Mouse (Mus musculus) liver, embryonic 16.5 days (tissue): Measurements from ENCODE around the gene Gm37240. TPM values are rescaled to one million over a fixed set of nuclear protein-coding genes. Genes with fewer than 3 reads are reported as not detected.

Source experiments
- ATAC-seq: fragments of 200-750 bp; cut with Nextera tagmentation; 2 replicates; pipeline ENCODE4 v1.8.0; 2017; ENCODE audit warnings: low read depth, mild to moderate bottlenecking, moderate number of reproducible peaks, moderate library complexity
- H3K27ac ChIP-seq: fragments of 300-500 bp; sonication (generic); 2 replicates; pipeline ENCODE4 v1.5.1; 2014; ENCODE audit warnings: mild to moderate bottlenecking, low read length
- H3K27me3 ChIP-seq: fragments of 300-500 bp; sonication (generic); 2 replicates; pipeline ENCODE4 v1.6.1; 2014; ENCODE audit warnings: low read depth, low read length, mixed read lengths; ENCODE audit not compliant: control insufficient read depth, insufficient read depth
- H3K36me3 ChIP-seq: fragments of 300-500 bp; sonication (generic); 2 replicates; pipeline ENCODE4 v1.6.1; 2014; ENCODE audit warnings: mild to moderate bottlenecking; ENCODE audit not compliant: control insufficient read depth, insufficient read depth
- H3K4me1 ChIP-seq: fragments of 300-500 bp; sonication (generic); 2 replicates; pipeline ENCODE4 v1.6.1; 2014; ENCODE audit warnings: low read depth, low read length, mixed read lengths; ENCODE audit not compliant: control insufficient read depth
- H3K4me2 ChIP-seq: fragments of 300-500 bp; sonication (generic); 2 replicates; pipeline ENCODE4 v1.6.1; 2014; ENCODE audit warnings: low read depth, low read length, mixed read lengths
- H3K4me3 ChIP-seq: fragments of 300-500 bp; sonication (generic); 2 replicates; pipeline ENCODE4 v1.5.1; 2014; ENCODE audit warnings: low read depth, mild to moderate bottlenecking, low read length
- H3K9ac ChIP-seq: fragments of 300-500 bp; sonication (generic); 2 replicates; pipeline ENCODE4 v1.6.1; 2014; ENCODE audit warnings: low read depth, low read length
- H3K9me3 ChIP-seq: fragments of 300-500 bp; sonication (generic); replicated peaks from 2 replicates; pipeline ENCODE4 v1.6.1; 2016; ENCODE audit warnings: low read length; ENCODE audit not compliant: control insufficient read depth
- WGBS: fragments of 180-500 bp; shearing (Covaris S2); extraction: QIAGEN DNeasy Blood & Tissue Kit; methylation state at CpG from one replicate; pipeline ENCODE4 v1.1.7; 2014; ENCODE audit not compliant: insufficient replicate concordance; 5-methylcytosine and 5-hydroxymethylcytosine counted together
- polyA plus RNA-seq: library from polyadenylated mRNA; unstranded; fragments of >200 nt; fragmentation: Nextera tagmentation; extraction: Ambion mirVana; gene quantifications from 2 replicates; pipeline ENCODE4 v1.2.1, GENCODE M21; 2015

Gene Gm37240
- polyA plus RNA-seq, 1 experiment from 2014 or later: 0.65 TPM

GRCm38 (mm10) chr3:85858140-85859135, 28.9 kb downstream of the Gm37240 start:
- peaks cover 4% of the 10 kb centered on the region for H3K4me1 ChIP-seq
- no peaks in the 10 kb centered on the region for H3K36me3 ChIP-seq
- ATAC-seq: no peak
- H3K4me3 ChIP-seq: no peak overlapping the region
- H3K9ac ChIP-seq: no peak overlapping the region
- H3K27ac ChIP-seq: no peak overlapping the region
- 51% methylated on average over 11 of the region's 11 CpGs for WGBS
- no peak overlapping the region for H3K4me2 ChIP-seq
- no peaks in the 10 kb centered on the region for H3K9me3 ChIP-seq
- no peaks in the 10 kb centered on the region for H3K27me3 ChIP-seq

- WGBS: 14% methylated on average over 4 of the region's 4 CpGs
- no peaks in the 10 kb centered on the region for H3K36me3 ChIP-seq
- no peak overlapping the region for H3K4me3 ChIP-seq
- no peak overlapping the region for H3K27ac ChIP-seq
- H3K4me1 ChIP-seq: peaks cover 4% of the 10 kb centered on the region
- ATAC-seq: peak; percentile 45; the same call in 1 of the 2 replicates
- no peaks in the 10 kb centered on the region for H3K27me3 ChIP-seq
- H3K9me3 ChIP-seq: no peaks in the 10 kb centered on the region
- no peak overlapping the region for H3K9ac ChIP-seq
- H3K4me2 ChIP-seq: no peak overlapping the region
Measured at GRCm38 (mm10) chr3:85857083-85857482, 30.2 kb downstream of the Gm37240 start.

GRCm38 (mm10) chr3:85855947-85856346, 31.4 kb downstream of the Gm37240 start:
- H3K9me3 ChIP-seq: no peaks in the 10 kb centered on the region
- no peaks in the 10 kb centered on the region for H3K36me3 ChIP-seq
- no peak overlapping the region for H3K4me3 ChIP-seq
- no peak overlapping the region for H3K4me2 ChIP-seq
- peak; percentile 70 for ATAC-seq
- WGBS: 71% methylated on average over 5 of the region's 5 CpGs
- H3K27ac ChIP-seq: no peak overlapping the region
- peaks cover 4% of the 10 kb centered on the region for H3K4me1 ChIP-seq
- no peaks in the 10 kb centered on the region for H3K27me3 ChIP-seq
- no peak overlapping the region for H3K9ac ChIP-seq

GRCm38 (mm10) chr3:85855043-85855442, 32.3 kb downstream of the Gm37240 start:
- H3K36me3 ChIP-seq: no peaks in the 10 kb centered on the region
- H3K4me3 ChIP-seq: no peak overlapping the region
- H3K27ac ChIP-seq: no peak overlapping the region
- H3K4me1 ChIP-seq: peaks cover 4% of the 10 kb centered on the region
- no peak overlapping the region for H3K4me2 ChIP-seq
- ATAC-seq: no peak
- H3K9me3 ChIP-seq: no peaks in the 10 kb centered on the region
- no peak overlapping the region for H3K9ac ChIP-seq
- H3K27me3 ChIP-seq: no peaks in the 10 kb centered on the region
- WGBS: 77% methylated on average over 3 of the region's 3 CpGs

- H3K27ac ChIP-seq: no peak overlapping the region
Measured at GRCm38 (mm10) chr3:85854143-85854542, 33.2 kb downstream of the Gm37240 start.

GRCm38 (mm10) chr3:85853715-85854114, 33.6 kb downstream of the Gm37240 start:
- no peak overlapping the region for H3K9ac ChIP-seq
- H3K4me3 ChIP-seq: no peak overlapping the region
- no peaks in the 10 kb centered on the region for H3K9me3 ChIP-seq
- H3K27ac ChIP-seq: no peak overlapping the region
- no peaks in the 10 kb centered on the region for H3K27me3 ChIP-seq
- H3K4me1 ChIP-seq: peaks cover 4% of the 10 kb centered on the region
- H3K36me3 ChIP-seq: no peaks in the 10 kb centered on the region
- ATAC-seq: no peak
- no peak overlapping the region for H3K4me2 ChIP-seq
- WGBS: 73% methylated on average over 4 of the region's 4 CpGs

More at GRCm38 (mm10) chr3:85854143-85854542, 33.2 kb downstream of the Gm37240 start:
- Histone ChIP-seq H3K4me2 (no peak overlapping the region), H3K27me3 (no peaks in the 10 kb centered on the region), H3K4me1 (peaks cover 4% of the 10 kb centered on the region), H3K36me3 (no peaks in the 10 kb centered on the region), H3K9ac (no peak overlapping the region), H3K9me3 (no peaks in the 10 kb centered on the region), H3K4me3 (no peak overlapping the region)
- WGBS: 75% methylated on average over 6 of the region's 6 CpGs
- no peak for ATAC-seq

- ATAC-seq: no peak; the same call in 1 of the 2 replicates
Measured at GRCm38 (mm10) chr3:85850079-85850478, 37.2 kb downstream of the Gm37240 start.

GRCm38 (mm10) chr3:85846316-85846715, 41.0 kb downstream of the Gm37240 start:
- Histone ChIP-seq H3K4me3 (no peak overlapping the region), H3K4me2 (no peak overlapping the region), H3K27me3 (no peaks in the 10 kb centered on the region), H3K9me3 (no peaks in the 10 kb centered on the region), H3K27ac (no peak overlapping the region), H3K36me3 (no peaks in the 10 kb centered on the region), H3K4me1 (no peaks in the 10 kb centered on the region), H3K9ac (no peak overlapping the region)
- 63% methylated on average over 1 of the region's 1 CpGs for WGBS
- ATAC-seq: no peak

More at GRCm38 (mm10) chr3:85850079-85850478, 37.2 kb downstream of the Gm37240 start:
- H3K4me1 ChIP-seq: no peaks in the 10 kb centered on the region
- H3K9ac ChIP-seq: no peak overlapping the region
- H3K27ac ChIP-seq: no peak overlapping the region
- no peaks in the 10 kb centered on the region for H3K9me3 ChIP-seq
- H3K27me3 ChIP-seq: no peaks in the 10 kb centered on the region
- H3K4me3 ChIP-seq: no peak overlapping the region
- 51% methylated on average over 1 of the region's 1 CpGs for WGBS
- no peaks in the 10 kb centered on the region for H3K36me3 ChIP-seq
- H3K4me2 ChIP-seq: no peak overlapping the region

- H3K27me3 ChIP-seq: no peaks in the 10 kb centered on the region
- WGBS: 63% methylated on average over 6 of the region's 6 CpGs
- no peak for ATAC-seq
- H3K9me3 ChIP-seq: no peaks in the 10 kb centered on the region
- H3K4me2 ChIP-seq: no peak overlapping the region
- no peak overlapping the region for H3K9ac ChIP-seq
- H3K4me1 ChIP-seq: no peaks in the 10 kb centered on the region
- no peak overlapping the region for H3K4me3 ChIP-seq
- no peaks in the 10 kb centered on the region for H3K36me3 ChIP-seq
- H3K27ac ChIP-seq: no peak overlapping the region
Measured at GRCm38 (mm10) chr3:85845341-85845740, 42.0 kb downstream of the Gm37240 start.
